Mouse (Mus musculus) kidney, postnatal 36 days (tissue): ENCODE data around the gene Clca3a1.
A peak's percentile ranks its signal among the peaks of the same experiment; 100 is the strongest.

Experiments used
- DNase-seq, 2 experiments: peaks; one replicate each; pipeline ENCODE4 v3.0.0; 2021 to 2022; ENCODE audit warnings: mixed read lengths in 2 of 2

Gene Clca3a1

DNA sequence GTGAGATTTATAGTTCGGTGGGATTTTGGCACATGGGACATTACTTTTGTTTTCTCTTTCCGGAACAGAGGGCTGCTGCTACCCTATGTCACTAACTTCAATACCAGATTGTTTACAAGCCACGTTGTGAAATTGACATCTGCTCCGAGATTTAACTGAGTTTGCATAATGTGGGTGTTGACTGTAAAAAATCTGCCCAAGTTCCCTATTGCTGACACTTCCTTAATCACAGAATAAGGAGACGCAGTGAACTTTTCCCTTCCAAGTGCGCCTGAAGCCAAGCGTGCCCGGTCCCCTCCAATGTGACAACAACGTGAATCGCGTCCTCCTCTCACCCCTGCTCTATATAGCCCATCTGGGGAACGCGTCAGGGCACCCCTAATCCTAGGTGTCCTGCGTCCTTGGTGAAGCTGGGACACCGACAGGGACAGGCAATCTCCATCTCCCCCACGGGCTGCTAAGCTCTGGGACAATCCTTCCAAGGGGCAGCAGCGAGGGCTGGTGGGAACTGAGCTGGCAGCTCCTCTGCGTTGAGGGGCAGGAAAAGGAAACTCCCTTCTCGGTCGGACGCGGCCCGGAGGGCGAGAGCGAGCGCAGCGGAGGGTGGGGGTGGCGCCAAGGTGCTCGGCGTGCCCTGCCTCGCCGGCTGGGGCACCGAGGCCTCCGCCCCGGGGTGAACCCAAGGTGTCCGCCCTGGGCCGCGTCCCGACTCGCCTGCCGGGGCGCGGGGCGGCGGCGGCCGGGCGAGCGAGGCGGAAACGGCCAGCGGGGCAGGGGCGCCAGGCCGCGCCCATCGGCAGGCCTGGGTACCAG is 41.5 kb downstream of the Clca3a1 start:
- DNase-seq: peak; percentile 62 to 81

DNA sequence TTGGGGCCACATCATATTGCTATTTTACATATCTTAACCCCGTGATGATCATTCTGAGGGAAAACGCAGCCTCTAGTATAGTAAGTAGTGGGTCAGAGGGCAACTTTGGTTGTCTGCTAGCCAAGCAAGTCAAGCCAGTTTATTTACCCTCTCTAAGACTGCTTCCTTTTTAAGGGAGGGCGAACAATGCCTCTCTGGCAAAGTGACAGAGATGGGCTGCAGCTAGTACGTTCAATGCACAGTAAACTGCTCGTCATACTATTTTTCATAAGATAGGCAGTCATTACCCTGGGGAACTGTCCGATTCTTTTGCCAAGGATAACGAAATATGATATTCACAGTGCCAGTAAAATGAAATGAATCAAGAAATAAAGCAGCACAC is 42.1 kb downstream of the Clca3a1 start:
- peak; percentile 41 to 56 for DNase-seq

DNA sequence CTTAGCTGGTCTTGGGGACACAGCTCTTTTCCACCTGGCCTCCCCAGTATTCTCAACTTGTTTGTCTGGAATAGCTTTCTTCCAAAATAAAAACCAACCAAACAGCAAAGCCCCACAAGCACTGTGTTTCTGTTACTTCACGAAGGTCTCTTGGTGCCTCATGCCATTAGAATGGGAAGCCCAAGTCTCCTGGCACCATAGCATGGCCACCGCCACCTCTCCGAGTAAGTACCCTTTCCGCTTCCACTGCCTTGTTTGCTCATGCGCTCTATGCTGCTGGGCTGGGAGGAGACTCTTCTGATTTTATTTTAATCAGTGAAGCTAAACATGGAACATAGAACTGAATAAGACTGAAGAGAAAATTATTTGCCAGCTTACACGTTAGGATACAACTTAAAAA is 42.9 kb downstream of the Clca3a1 start:
- peak in 1 of 2 experiments; percentile 15 for DNase-seq

DNA sequence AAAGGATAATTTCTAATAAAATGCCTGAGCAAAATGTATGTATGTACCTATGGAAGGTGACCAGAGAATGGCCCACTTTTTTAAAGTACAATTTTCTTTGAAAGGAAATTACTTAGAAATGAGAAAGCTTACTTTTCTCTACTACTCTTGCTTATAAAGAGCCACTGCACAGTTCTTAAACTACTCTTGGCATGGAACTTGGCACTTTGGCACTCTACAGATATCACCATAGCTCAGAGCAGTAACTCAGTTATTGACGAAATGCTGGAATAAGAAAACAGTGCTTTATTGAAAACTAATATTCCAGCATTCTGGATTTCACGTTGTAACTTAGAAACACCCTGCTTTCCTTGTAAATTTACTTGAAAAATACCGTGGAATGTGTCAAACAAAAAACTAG is 43.7 kb downstream of the Clca3a1 start:
- DNase-seq: peak in 1 of 2 experiments; percentile 20

DNA sequence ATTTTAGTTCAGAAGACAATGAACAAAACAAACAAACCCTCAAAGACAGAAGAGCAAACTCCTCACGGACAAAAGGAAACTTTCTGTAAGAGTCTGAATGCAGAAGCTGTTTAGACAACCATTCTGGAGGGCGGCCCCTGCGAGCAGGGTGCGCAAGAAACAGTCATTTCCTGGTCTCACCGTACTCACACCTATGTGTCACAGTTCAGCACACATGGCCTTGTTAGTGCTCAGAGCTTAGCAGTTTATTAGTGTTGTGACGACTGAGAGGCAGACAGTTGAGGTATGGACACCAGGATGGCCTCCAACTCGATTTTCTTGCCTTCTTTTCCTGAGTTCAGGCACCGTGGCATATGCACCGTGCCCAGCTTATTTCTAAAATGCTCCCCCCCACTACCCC is 44.9 kb downstream of the Clca3a1 start:
- DNase-seq: peak in 1 of 2 experiments; percentile 36

DNA sequence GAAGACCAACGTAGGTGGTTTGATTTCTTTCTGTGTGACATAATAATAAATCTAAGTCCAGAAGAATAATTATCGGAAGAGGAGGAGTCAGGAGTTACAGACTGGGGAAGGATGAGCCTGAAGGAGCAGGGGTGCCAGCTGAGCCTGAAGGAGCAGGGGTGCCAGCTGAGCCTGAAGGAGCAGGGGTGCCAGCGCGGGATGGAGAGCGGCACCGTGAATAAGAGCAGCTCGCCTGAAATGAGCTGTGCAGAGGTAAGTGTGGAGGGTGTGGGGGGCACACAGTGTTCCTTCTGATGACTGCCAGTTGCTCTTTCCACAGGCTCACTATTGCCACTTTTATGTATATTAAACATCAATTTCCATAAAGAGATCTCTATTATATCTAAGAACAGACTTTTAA is 45.7 kb downstream of the Clca3a1 start:
- DNase-seq: peak in 1 of 2 experiments; percentile 25

DNA sequence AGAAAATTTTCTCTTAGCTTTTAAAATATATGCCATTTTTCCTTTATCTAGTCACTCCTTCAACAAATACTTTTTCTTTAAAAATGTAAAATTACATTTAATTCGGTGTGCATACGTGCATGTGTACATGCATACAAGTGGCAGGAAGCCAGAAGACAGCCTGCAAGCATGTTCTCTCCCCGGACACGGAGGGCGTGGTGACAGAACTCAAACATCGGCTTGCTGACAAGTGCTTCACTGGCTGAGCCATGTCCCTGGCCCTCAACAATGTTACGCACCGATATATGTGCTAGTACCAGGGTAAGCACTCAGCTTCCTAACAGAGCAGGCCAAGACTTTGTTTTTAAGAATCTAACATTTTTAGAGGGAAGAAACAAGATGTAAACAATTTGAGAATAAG is 46.2 kb downstream of the Clca3a1 start:
- DNase-seq: peak in 1 of 2 experiments; percentile 22

DNA sequence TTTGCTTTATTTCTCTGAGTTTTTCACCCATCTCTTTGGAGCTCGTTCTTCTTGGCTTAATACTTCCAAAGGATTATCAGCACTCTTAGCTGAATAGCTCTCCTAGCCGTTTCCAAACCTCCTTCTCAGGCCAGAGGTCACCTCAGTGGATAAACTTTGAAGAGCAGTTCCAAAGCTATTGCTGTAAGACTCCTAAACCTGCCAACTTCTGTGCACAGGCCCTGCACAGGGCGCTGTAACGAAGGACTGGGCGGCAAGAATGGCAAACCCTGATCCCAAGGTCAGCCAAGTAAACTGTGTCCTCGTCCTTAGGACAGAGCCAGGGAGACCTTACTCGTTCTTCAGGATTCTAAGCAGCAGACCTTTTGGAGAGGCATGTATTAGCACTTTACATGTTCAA is 46.7 kb downstream of the Clca3a1 start:
- DNase-seq: peak; percentile 66 to 75

DNA sequence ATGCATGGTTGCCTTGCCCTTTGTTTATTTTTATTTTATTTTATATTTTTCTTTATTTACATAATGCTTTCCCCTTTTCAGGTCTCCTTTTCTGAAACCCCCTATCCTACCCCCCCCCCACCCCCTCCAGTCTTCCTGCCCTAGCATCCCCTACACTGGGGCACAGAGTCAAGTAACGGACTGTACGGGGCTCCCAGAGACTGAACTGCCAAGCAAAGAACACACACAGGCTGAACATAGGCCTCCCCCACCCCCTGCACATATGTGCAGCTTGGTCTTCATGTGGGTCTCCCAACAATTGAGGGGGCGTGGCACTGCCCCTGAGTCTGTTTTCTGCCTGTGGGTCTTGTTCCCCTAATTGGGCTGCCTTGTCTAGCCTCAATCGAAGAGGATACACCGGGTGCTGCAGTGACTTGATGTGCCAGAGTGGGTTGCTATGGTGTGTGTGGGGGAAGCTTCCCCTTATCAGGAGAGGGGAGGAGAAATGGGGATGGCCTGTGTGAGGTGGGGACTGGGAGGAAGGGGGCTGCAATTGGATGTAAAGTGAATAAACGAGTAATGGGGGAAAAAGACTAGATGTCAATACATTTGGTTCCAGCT is 49.1 kb downstream of the Clca3a1 start:
- no peak for DNase-seq

DNA sequence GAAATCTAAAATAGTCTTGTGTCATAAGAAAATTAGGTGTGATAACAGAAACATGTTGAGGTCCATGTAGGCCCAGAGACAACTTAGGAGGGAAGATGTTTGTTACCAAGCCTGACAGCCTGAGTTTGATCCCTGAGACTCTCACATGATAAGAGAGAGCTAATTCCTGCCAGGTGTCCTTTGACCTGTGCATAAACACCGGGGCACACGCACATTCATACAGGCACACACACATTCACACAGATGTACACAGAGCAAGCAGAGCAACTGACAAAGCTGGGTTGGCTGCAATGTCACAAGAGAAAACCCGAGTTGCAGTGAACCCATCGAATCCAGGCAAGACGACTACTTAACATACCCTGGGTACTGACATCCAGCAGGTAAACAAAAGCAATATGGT is 52.2 kb downstream of the Clca3a1 start:
- DNase-seq: no peak

DNA sequence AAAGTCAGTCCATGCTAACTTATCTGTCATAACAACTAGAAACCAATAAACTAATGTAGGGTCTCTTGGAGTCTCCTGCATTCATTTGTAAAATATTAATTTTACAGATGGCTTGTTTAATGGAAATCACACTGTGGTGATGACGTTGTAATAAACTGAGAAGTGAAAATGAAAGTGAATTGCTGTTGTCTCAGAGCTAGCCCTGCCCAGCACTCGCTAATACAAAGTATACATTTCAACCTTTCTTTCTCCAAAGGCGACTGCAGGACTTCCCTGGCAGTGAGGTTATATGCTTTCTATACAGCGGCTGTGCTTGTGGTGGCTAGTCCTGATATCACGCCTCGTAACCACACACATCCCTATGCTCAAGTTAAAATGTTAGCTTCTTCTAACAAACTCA is 56.8 kb downstream of the Clca3a1 start:
- no peak for DNase-seq

DNA sequence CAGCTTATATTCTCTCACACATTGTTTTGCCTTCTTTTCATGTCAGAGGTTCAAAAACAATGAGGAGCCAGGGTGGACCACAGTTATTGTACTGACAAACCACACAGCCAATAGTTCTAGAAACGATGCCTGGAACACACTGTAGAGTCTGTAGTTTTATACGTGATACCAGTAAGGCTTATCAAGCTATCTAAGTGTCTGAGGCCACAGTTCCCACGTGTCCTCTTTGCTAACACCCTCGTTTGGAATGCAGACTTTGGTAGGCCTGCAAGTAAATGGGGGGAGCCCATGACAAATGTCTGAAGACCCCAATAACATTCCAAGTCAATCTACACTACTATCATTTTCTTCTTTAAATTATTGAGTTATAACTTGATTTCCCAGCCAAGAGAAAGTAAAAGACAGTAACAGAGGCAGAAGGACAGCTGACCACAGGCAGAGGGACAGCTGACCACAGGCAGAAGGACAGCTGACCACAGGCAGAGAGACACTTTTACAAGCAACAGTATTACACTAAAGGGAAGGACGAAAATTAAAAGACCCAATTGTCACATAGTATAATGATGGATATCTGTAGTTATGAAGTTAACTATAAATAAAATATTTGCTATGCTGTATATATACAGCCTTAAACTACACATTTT is 61.9 kb downstream of the Clca3a1 start:
- no peak for DNase-seq

DNA sequence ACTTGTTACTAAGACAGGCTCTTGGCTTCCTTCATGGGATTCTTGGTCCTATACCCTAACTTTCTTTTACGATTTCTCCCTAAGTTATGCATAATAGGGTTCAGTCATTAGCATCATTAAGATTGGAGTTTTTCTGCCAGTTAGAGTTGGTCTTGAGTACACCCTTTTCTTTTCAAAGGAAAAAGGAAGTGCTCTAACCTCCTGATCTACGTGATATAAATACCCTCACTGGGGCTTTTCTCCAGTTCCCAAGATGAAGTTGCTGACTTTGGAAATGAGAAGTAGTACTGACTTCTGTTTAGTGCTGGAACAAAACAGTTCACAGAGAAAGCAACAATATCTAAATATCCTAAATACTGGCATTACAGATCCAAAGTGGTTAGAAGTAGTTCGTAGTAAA is 62.8 kb downstream of the Clca3a1 start:
- DNase-seq: no peak

DNA sequence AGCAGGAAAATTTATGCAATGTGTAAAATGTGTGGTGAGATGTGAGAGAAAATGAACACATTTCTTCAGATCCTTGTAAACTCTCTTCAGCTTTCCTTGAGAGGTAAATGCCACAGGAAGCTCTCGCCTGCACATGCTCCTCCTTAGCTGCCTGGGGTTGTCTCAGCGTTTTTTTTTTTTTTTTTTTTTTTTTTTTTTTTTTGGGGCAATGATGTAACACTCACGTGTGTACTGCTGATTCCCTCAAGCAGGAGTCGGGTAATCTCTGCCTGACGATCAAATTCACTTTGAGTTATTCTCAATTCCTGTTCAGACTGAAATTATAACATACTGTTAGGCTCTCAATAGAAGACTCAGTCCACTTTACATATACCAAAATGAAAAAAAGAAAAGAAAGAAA is 63.6 kb downstream of the Clca3a1 start:
- no peak for DNase-seq

DNA sequence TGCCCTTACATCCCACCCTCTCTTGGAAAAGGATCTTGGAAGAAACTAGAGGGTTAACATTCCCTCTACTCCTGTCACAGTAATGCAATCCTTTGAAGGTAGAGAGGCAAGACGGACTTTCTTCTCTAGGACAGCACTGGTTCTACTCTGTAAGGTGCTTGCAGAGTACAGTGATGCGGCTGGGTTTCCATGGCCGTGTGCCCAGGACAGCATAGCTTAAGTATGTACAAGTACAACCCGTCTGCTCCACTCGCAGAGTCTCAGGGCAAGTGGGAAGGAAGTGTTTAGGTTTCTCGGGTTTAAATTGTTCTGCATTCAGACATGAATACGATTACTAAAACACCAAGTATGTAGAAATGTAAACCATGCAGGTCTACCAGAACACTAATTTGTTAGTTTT is 65.8 kb downstream of the Clca3a1 start:
- no peak for DNase-seq

DNA sequence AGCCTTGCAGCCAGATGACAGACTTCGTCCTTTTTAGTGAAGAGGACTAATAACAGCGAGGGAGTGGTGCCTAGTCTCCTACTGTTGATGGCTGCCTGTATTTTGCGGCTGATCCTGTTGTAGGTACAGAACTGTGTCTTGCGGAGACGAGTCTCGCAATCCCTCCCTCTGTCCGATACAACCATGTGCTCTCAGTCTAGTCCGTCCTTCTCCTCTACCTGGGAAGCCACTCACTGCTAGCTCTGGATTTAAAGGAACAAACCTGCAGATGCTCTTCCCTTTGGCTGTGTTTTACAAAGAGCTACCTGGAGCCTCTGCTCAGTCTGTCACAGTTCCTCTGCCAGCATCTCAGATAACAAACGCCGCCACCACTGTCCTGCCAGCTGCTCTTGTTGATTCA is 66.7 kb downstream of the Clca3a1 start:
- DNase-seq: no peak

DNA sequence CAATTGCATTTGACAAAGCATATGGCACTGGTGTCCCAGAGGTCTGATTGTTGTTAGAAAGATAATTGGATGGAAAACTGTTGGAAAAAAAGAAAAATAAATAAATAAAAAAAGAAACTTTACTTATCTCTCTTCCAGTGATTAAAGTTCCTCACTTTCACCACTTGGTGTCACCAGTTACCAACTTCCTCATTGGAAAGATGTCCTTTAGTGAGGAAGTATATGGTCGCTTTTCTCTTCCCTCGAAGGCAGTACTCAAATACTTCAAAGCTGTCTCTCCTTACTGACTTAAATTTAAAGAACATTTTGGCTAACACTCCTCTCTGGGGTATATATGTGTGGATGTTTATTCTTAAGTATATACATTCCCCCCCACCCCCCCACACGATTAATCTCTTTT is 68.7 kb downstream of the Clca3a1 start:
- DNase-seq: peak in 1 of 2 experiments; percentile 23

DNA sequence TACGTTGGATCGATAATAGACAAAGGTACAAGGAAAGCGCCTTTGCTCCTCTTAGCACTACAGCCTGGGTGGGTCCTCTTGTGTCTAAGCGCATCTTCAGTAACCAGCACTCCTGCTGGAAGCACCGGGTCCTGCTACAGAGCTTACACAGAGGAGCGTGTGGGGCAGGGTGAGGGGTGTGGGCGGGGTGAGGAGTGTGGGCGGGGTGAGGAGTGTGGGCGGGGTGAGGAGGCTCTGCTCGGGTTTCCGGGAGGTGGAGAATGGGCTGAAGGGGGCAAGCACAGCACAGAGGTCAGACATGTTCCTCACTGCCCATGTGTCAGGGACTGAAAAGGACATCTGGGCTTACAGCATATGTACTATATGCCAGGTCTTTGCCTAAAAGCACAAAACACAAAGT is 71.5 kb downstream of the Clca3a1 start:
- DNase-seq: peak; percentile 21 to 55

DNA sequence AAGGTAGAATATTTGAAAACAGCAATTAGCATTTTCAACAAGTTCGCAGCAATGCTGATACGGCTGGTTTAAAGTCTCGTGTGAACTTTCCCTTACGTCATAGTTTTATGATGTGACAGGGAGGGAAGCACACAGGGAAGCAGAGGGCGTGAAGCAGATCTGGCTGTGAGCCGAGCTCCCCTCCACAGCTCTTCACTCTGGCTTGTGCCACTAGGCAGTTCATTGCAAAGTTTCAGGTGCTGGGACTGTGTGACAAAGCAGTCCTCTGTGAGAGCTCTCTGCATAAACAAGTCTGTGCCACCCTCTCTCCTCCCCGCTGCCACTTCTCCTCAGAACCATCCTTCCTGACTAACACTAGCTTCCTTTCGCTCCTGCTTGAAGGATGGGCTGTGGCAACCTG is 72.5 kb downstream of the Clca3a1 start:
- DNase-seq: no peak

DNA sequence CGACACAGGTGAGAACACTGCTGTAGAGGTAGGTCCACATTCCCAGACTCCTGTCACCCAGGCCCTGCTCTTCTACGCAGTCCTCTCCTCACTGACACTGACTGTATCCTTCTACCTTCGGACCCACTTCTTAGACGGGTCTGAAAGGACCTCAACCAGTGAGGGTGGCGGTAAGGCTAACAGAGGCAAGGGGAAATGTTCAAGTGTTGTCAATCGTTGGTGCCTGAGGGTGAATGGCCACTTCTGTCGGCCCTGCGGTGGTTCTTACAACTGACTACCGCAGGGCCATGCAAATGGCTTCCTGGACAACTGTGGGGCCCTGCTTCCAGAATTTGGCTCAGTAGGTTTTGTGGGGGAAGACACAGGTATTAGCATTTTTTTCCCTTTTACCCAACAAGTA is 73.2 kb downstream of the Clca3a1 start:
- no peak for DNase-seq

DNA sequence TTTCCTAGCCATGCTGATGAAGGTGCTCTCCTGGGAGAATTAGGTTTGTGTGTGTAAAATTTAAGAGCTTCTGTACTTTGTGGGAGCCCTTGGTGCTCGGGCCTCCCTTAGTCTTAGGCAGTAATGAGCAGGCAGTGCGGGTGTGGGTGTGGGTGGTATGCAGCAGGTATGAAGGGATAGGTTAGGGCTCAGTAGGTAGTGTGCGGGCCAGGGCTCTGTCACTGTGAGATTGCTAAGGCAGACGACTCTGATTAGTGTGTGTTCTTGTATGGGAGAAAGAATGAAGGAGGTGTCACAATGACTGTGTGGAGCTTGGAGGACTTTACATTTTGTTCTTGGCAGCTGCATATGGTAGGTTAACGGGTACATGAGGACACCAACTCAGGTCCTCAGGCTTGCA is 74.6 kb downstream of the Clca3a1 start:
- no peak for DNase-seq

DNA sequence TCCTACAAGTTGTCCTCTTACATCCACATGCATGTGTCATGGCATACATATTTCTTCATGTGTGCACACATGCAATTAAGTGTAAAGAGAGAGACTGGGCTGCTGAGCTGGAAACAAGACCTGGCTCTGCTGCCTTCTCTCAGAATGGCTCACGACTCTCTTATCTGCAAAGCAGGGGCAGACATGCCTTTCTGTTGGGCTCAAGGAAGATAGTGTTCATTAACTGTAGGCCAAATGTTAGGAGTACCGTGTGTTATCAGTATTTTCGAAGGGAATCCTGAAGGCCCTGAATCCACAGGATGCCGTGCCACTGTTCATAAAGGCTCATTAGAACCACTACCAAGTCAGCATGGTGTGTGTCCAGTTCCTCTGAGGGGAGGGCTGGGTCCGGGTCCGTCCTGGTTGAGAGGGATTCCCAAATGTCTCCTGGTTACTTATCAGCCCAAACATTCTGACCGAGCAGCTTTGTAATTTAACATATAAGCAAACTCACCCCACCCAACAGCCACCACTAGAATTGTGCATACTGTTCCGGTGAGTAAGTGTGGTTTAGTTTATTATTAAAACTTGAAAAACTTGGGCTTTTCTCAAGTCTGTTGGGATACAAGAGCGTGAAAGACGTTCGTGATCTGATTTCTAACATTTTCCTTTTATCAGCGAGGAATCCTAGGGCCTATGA is 77.5 kb downstream of the Clca3a1 start:
- no peak for DNase-seq

DNA sequence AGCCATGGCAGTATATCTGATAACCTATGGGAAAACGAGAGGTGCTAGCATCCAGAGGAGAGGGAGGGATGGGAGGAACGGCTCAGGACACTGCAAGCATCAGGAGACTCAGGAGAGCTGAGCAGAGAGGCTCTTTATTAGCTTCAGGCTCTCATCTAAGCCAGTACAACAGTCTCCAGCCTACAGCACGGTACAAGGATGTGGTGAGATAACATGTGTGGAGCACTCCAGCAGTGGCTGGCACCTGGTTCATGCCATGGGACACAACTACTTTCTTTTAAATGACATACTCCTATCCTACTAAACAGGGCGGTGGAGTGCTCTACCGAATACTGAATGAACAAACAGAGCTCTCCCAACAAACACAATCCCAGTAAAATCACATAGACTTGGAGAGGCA is 79.2 kb downstream of the Clca3a1 start:
- DNase-seq: no peak
